Mouse (Mus musculus): ENCODE results near the gene Gm8334. TPM values are rescaled to one million over a fixed set of nuclear protein-coding genes. Genes with fewer than 3 reads are reported as not detected.

Gm8334 gene
- not detected in 2 replicates for polyA plus RNA-seq (2012; rRNA removed)

GRCm38 (mm10) chrX:148615053-148615452 is at the start of gene Gm8334:
Gene Gm8334 (minus strand): TSS chrX:148615153.

GRCm38 (mm10) chrX:148663298-148663697 is 48.3 kb upstream of the Gm8334 start, which contains the start of gene Gm15127:
Gene Gm15127 (plus strand): TSS chrX:148663598.

Other genes starting within 250 kb of the Gm8334 start
- not detected in 2 replicates for gene Gm15114, start 126.2 kb downstream of the Gm8334 start, polyA plus RNA-seq (2012; rRNA removed)
- not detected in 2 replicates for gene Gm15127, start 48.4 kb upstream of the Gm8334 start, polyA plus RNA-seq (2012; rRNA removed)
- gene Luzp4, start 242.5 kb upstream of the Gm8334 start, polyA plus RNA-seq (2012; rRNA removed) = not detected in 2 replicates

All from ovary, adult 2 months (tissue).